In genomic region chr11:73048030-73048876, GRCm38 (mm10) we compare ENCODE assay signal across 7 mouse cellular contexts. TPM values are rescaled to one million over a fixed set of nuclear protein-coding genes. Genes with fewer than 3 reads are reported as not detected.
DNase-seq lines count a peak whose midpoint lies in the region; ATAC-seq and TF ChIP-seq lines count a peak whose summit lies in the region.

No protein-coding gene starts in this region.

- 1% methylated on average over 47 of the region's 55 CpGs for WGBS in lung, embryonic 16.5 days
- 2% methylated on average over 54 of the region's 55 CpGs for WGBS in forebrain, embryonic 14.5 days
- WGBS in liver, embryonic 13.5 days (ENCODE audit: insufficient replicate concordance), result 2% methylated on average over 55 of the region's 55 CpGs

- peak overlapping the region; percentile 91 for H3K9ac ChIP-seq in lung, embryonic 16.5 days (ENCODE audit: low read length)
- peak overlapping the region; percentile 94 for H3K9ac ChIP-seq in forebrain, embryonic 14.5 days (ENCODE audit: low read length)
- H3K9ac ChIP-seq in liver, embryonic 13.5 days, result peak overlapping the region; percentile 97

- DNase-seq in lung, postnatal 36 days, result no peak
- peak; percentile 22 for DNase-seq in brain, embryonic 14.5 days (ENCODE audit: low read depth)
- peak; percentile 30 for DNase-seq in forebrain, embryonic 14.5 days (ENCODE audit: low spot score)
- DNase-seq in liver, embryonic 13.5 days, result peak; percentile 69
- peak; percentile 79 for DNase-seq in testis, postnatal 14 days (ENCODE audit: low spot score)
- no peak for DNase-seq in layer of hippocampus, adult 11-12 months (ENCODE audit: low spot score)

- TF ChIP-seq CTCF in brain, embryonic 14.5 days (IDR thresholded peaks at IDR 0.05; ENCODE audit: borderline replicate concordance, extremely low read depth, insufficient read depth, insufficient read length), result no peak

- TF ChIP-seq POLR2A in brain, embryonic 14.5 days (IDR thresholded peaks at IDR 0.05; ENCODE audit: borderline replicate concordance, extremely low read depth, insufficient read depth, insufficient read length, poor library complexity, severe bottlenecking), result no peak

- H3K4me3 ChIP-seq in lung, embryonic 16.5 days (ENCODE audit: low read length), result peak overlapping the region; percentile 70
- H3K4me3 ChIP-seq in forebrain, embryonic 14.5 days (ENCODE audit: low read depth, low read length), result peak overlapping the region; percentile 93
- H3K4me3 ChIP-seq in liver, embryonic 13.5 days (replicated peaks), result peak overlapping the region; percentile 92

- H3K27ac ChIP-seq in lung, embryonic 16.5 days (ENCODE audit: low read length), result peak overlapping the region; percentile 80
- H3K27ac ChIP-seq in forebrain, embryonic 14.5 days (ENCODE audit: low read depth, low read length), result peak overlapping the region; percentile 88
- peak overlapping the region; percentile 83 for H3K27ac ChIP-seq in liver, embryonic 13.5 days

- H3K4me1 ChIP-seq in lung, embryonic 16.5 days (replicated peaks; ENCODE audit: control insufficient read depth, insufficient read depth, low read length), result peaks cover 16% of the 10 kb centered on the region
- H3K4me1 ChIP-seq in forebrain, embryonic 14.5 days (ENCODE audit: control insufficient read depth, insufficient read depth, low read length), result no peaks in the 10 kb centered on the region; the same call in 1 of the 2 replicates
- peaks cover 24% of the 10 kb centered on the region for H3K4me1 ChIP-seq in liver, embryonic 13.5 days (replicated peaks)

- ATAC-seq in lung, embryonic 16.5 days (ENCODE audit: low read depth), result peak; percentile 69
- ATAC-seq in forebrain, embryonic 14.5 days, result peak; percentile 75
- ATAC-seq in liver, embryonic 13.5 days (ENCODE audit: low read depth), result peak; percentile 69

- H3K27me3 ChIP-seq in lung, embryonic 16.5 days (ENCODE audit: control insufficient read depth, insufficient read depth, low read depth, low read length), result no peaks in the 10 kb centered on the region
- no peaks in the 10 kb centered on the region for H3K27me3 ChIP-seq in forebrain, embryonic 14.5 days (replicated peaks; ENCODE audit: control insufficient read depth, insufficient read depth, low read length)
- no peaks in the 10 kb centered on the region for H3K27me3 ChIP-seq in liver, embryonic 13.5 days

- peak overlapping the region; percentile 83 for H3K4me2 ChIP-seq in lung, embryonic 16.5 days (ENCODE audit: low read depth, low read length)
- peak overlapping the region; percentile 60 for H3K4me2 ChIP-seq in forebrain, embryonic 14.5 days (ENCODE audit: low read length)
- H3K4me2 ChIP-seq in liver, embryonic 13.5 days, result peak overlapping the region; percentile 80

- H3K9me3 ChIP-seq in lung, embryonic 16.5 days (ENCODE audit: control insufficient read depth, low read length), result no peaks in the 10 kb centered on the region
- no peaks in the 10 kb centered on the region for H3K9me3 ChIP-seq in forebrain, embryonic 14.5 days (replicated peaks; ENCODE audit: control insufficient read depth, low read length)
- H3K9me3 ChIP-seq in liver, embryonic 13.5 days (replicated peaks), result no peaks in the 10 kb centered on the region

- peaks cover 7% of the 10 kb centered on the region for H3K36me3 ChIP-seq in lung, embryonic 16.5 days (ENCODE audit: control insufficient read depth, insufficient read depth, low read length)
- peaks cover 29% of the 10 kb centered on the region for H3K36me3 ChIP-seq in forebrain, embryonic 14.5 days (ENCODE audit: control insufficient read depth, insufficient read depth, low read length)
- H3K36me3 ChIP-seq in liver, embryonic 13.5 days, result peaks cover 34% of the 10 kb centered on the region

RNA-seq across cellular contexts. Expression of gene Ncbp3, which starts 0.7 kb away (rescaled TPM):
- polyA plus RNA-seq in lung, embryonic 16.5 days (2015; fragmentation: Nextera tagmentation; extraction: Ambion mirVana), result 11.2 and 11.7 TPM in 2 replicates
- polyA plus RNA-seq in brain, embryonic 14.5 days (2012; rRNA removed), result 5.5 and 8.3 TPM in 2 replicates
- polyA plus RNA-seq in forebrain, embryonic 14.5 days (2014; fragmentation: Nextera tagmentation; extraction: Ambion mirVana), result 5.7 and 6.5 TPM in 2 replicates
- polyA plus RNA-seq in liver, embryonic 13.5 days (2015; fragmentation: Nextera tagmentation; extraction: Ambion mirVana), result 5.7 and 6.2 TPM in 2 replicates

RNA-seq across cellular contexts. Expression of gene Camkk1, which starts 29.4 kb away (rescaled TPM):
- polyA plus RNA-seq in lung, embryonic 16.5 days (2015; fragmentation: Nextera tagmentation; extraction: Ambion mirVana), result 7.3 and 7.5 TPM in 2 replicates
- 18.7 and 20.9 TPM in 2 replicates for polyA plus RNA-seq in brain, embryonic 14.5 days (2012; rRNA removed)
- polyA plus RNA-seq in forebrain, embryonic 14.5 days (2014; fragmentation: Nextera tagmentation; extraction: Ambion mirVana), result 8.0 and 10.8 TPM in 2 replicates
- 0.79 and 0.90 TPM in 2 replicates for polyA plus RNA-seq in liver, embryonic 13.5 days (2015; fragmentation: Nextera tagmentation; extraction: Ambion mirVana)

RNA-seq across cellular contexts. Expression of gene Itgae, which starts 42.1 kb away (rescaled TPM):
- polyA plus RNA-seq in lung, embryonic 16.5 days (2015; fragmentation: Nextera tagmentation; extraction: Ambion mirVana), result 0.63 and 0.68 TPM in 2 replicates
- 0.08 and 0.13 TPM in 2 replicates for polyA plus RNA-seq in brain, embryonic 14.5 days (2012; rRNA removed)
- polyA plus RNA-seq in forebrain, embryonic 14.5 days (2014; fragmentation: Nextera tagmentation; extraction: Ambion mirVana), result 0.11 and 0.25 TPM in 2 replicates
- polyA plus RNA-seq in liver, embryonic 13.5 days (2015; fragmentation: Nextera tagmentation; extraction: Ambion mirVana), result 0.12 TPM in 2 replicates

RNA-seq across cellular contexts. Expression of gene P2rx1, which starts 49.4 kb away (rescaled TPM):
- polyA plus RNA-seq in lung, embryonic 16.5 days (2015; fragmentation: Nextera tagmentation; extraction: Ambion mirVana), result 2.2 and 2.6 TPM in 2 replicates
- 0.35 and 0.49 TPM in 2 replicates for polyA plus RNA-seq in brain, embryonic 14.5 days (2012; rRNA removed)
- polyA plus RNA-seq in forebrain, embryonic 14.5 days (2014; fragmentation: Nextera tagmentation; extraction: Ambion mirVana), result 0.53 and 0.57 TPM in 2 replicates
- polyA plus RNA-seq in liver, embryonic 13.5 days (2015; fragmentation: Nextera tagmentation; extraction: Ambion mirVana), result 8.7 and 8.9 TPM in 2 replicates

Comparison
In these comparisons a context has a peak if more than half of its experiments do, and no peak if none do; other contexts are left out.
1. DNase-seq: peak in brain, embryonic 14.5 days (single experiment), forebrain, embryonic 14.5 days (single experiment), liver, embryonic 13.5 days (single experiment) and testis, postnatal 14 days (single experiment); none in lung, postnatal 36 days (single experiment) and layer of hippocampus, adult 11-12 months (single experiment).
2. Peak in every context shown above with its lines, with median percentiles within 50 percentile points of each other: ATAC-seq, H3K27ac ChIP-seq, H3K4me2 ChIP-seq, H3K4me3 ChIP-seq and H3K9ac ChIP-seq.